Mouse (Mus musculus): ENCODE results near the gene Zfp951. TPM values are rescaled to one million over a fixed set of nuclear protein-coding genes. Genes with fewer than 3 reads are reported as not detected.
"Not testable (repeated sequence)": the region's sequence is repeated elsewhere in the genome, so short reads cannot be mapped to it uniquely, and the experiment has no call there.

The Zfp951 gene
- polyA plus RNA-seq (2015; fragmentation: Nextera tagmentation; extraction: Ambion mirVana) = 2.5 and 3.3 TPM in 2 replicates

- not testable (repeated sequence) for H3K9me3 ChIP-seq; H3K4me1 ChIP-seq; H3K4me2 ChIP-seq (replicated peaks); H3K27ac ChIP-seq (replicated peaks); H3K36me3 ChIP-seq; H3K9ac ChIP-seq (replicated peaks); H3K27me3 ChIP-seq
- peak within 1 kb of the TSS; percentile 28 for H3K4me3 ChIP-seq
- ATAC-seq (replicated peaks) = peak; percentile 94
- 52% methylated on average over 11 of the region's 12 CpGs for WGBS
Observed at GRCm38 (mm10) chr5:104859962-104860525, at the start of gene Zfp951. Gene Zfp951, minus strand, starts transcription at chr5:104860070.

DNA sequence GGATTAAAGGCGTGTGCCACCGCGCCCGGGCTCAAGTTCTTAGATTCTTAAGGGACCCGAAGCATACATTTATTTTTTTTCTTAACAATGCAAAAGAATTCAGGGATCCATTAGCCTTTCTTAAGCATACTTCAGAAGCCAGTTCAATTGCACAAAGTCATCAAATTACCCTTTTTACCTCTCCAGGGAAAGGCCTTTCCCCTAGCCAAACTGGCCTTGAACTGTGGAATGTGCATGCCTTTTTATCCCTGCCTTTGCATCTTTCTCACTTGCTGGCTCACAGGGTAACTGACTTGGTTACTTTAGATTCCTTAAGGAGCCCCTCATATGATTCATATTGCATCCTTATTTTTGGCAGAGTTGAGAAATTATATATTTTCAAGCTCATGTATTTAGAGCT, 46.7 kb upstream of the Zfp951 start:
- H3K9me3 ChIP-seq; H3K36me3 ChIP-seq; H3K27ac ChIP-seq (replicated peaks); H3K4me3 ChIP-seq; H3K9ac ChIP-seq (replicated peaks); H3K4me2 ChIP-seq (replicated peaks); ATAC-seq (replicated peaks); H3K4me1 ChIP-seq; H3K27me3 ChIP-seq: not testable (repeated sequence)
- 89% methylated on average over 5 of the region's 5 CpGs for WGBS

- not testable (repeated sequence) for H3K36me3 ChIP-seq; H3K27ac ChIP-seq (replicated peaks); H3K27me3 ChIP-seq; H3K9ac ChIP-seq (replicated peaks); H3K4me1 ChIP-seq; H3K9me3 ChIP-seq; H3K4me2 ChIP-seq (replicated peaks)
- WGBS = 57% methylated on average over 10 of the region's 15 CpGs
- peak overlapping the region; percentile 28 for H3K4me3 ChIP-seq
- ATAC-seq (replicated peaks) = peak; percentile 89
Observed at GRCm38 (mm10) chr5:104859045-104859961, 567 bp downstream of the Zfp951 start.

DNA sequence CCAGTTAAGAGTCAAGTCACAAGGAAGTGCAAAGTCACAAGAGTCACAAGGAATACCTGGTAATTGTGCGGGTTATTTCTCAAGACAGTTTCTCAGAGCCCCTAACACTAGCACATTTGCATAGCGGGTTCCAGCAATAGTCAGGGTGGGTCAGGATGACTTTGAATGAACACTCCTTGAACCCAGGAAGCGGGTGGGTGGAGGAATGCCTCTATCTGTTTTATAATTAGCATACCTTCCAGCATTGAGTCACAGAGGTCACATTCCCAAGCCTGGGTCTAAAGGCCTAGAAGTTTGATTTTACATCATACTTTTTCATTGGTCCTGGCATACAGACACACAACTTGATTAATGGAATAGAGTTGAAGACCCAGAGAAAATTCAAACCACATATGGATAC, 5.3 kb downstream of the Zfp951 start:
- not testable (repeated sequence) for H3K4me2 ChIP-seq (replicated peaks); H3K9ac ChIP-seq (replicated peaks); ATAC-seq (replicated peaks); H3K27me3 ChIP-seq; H3K4me1 ChIP-seq; H3K36me3 ChIP-seq; H3K27ac ChIP-seq (replicated peaks); H3K4me3 ChIP-seq
- H3K9me3 ChIP-seq = peaks cover 19% of the 10 kb centered on the region
- WGBS = 91% methylated on average over 3 of the region's 3 CpGs

DNA sequence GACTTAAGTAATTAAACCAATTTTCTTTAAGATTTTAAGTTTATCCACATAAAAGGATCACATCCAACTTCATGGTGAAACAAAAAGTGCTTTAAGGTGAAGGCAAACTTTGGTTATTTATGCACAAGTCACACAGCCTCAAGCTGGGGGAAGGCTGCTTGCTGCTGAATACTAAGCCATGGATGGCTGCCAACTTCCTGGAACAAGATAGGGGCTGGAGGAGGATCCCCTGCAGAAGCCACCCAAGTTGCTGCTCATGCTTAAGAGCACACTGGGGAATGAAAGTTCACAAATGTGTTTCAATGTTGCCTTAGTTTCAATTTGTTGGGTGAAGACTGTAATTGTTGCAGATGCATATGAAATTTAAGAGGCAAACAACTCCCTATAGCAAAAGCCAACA, 26.5 kb downstream of the Zfp951 start:
- Histone ChIP-seq H3K4me1 (no peaks in the 10 kb centered on the region), H3K4me2 (replicated peaks) (no peak overlapping the region), H3K9ac (replicated peaks) (no peak overlapping the region), H3K4me3 (no peak overlapping the region), H3K27me3 (no peaks in the 10 kb centered on the region), H3K36me3 (no peaks in the 10 kb centered on the region), H3K27ac (replicated peaks) (no peak overlapping the region), H3K9me3 (peaks cover 26% of the 10 kb centered on the region)
- ATAC-seq (replicated peaks) = no peak

DNA sequence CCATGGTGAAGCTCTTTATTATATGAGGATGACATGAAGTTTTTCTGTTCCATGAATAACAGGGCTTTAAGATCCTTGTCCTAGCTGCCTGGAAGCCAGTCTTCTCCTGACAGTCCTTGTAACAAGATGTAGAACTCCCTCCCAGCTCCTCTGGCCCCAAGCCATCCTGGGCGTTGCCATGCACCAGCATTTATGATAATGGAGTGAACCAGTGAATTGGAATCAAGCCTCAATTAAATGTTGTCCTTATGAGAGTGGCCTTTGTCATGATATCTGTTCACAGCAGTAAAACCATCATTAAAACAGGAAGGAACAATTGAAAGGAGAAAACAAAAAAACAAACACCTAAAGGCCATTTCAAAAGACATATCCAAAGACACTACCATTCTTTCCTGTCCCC, 30.3 kb downstream of the Zfp951 start:
- Histone ChIP-seq H3K4me3 (no peak overlapping the region), H3K4me2 (replicated peaks) (no peak overlapping the region), H3K27ac (replicated peaks) (no peak overlapping the region), H3K4me1 (no peaks in the 10 kb centered on the region), H3K36me3 (no peaks in the 10 kb centered on the region), H3K9ac (replicated peaks) (no peak overlapping the region), H3K27me3 (no peaks in the 10 kb centered on the region), H3K9me3 (peaks cover 22% of the 10 kb centered on the region)
- ATAC-seq (replicated peaks) = no peak
- WGBS = 64% methylated on average over 1 of the region's 1 CpGs

DNA sequence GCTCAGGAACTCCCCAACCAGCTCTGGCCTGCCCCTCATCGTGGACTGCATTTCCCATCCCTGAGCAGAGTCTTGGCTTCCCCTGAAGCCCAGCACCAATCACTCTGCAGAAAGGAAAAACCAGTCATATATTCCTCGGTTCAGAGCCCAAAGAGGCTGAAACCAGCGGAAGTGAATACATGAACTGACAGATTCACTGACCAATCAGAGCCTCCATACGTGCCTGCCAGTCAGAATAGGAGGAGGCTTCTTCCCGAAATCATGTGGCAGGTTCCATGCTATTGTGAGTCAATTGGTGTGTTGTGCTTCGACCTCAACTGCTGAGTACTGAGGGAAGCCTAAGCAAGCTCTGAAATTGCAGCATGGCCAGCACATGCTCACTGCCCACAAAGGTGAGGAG, 89.7 kb downstream of the Zfp951 start:
- not testable (repeated sequence) for H3K4me3 ChIP-seq; H3K27me3 ChIP-seq; H3K27ac ChIP-seq (replicated peaks); H3K4me2 ChIP-seq (replicated peaks); H3K36me3 ChIP-seq; H3K9ac ChIP-seq (replicated peaks); H3K4me1 ChIP-seq; ATAC-seq (replicated peaks)
- 84% methylated on average over 6 of the region's 6 CpGs for WGBS
- H3K9me3 ChIP-seq = peaks cover 16% of the 10 kb centered on the region; the same call in 1 of the 2 replicates

Other genes with a start within 250 kb of the Zfp951 start
- 0.22 and 0.23 TPM in 2 replicates for gene Abcg3, start 122.6 kb upstream of the Zfp951 start, polyA plus RNA-seq (2015; fragmentation: Nextera tagmentation; extraction: Ambion mirVana)

All from forebrain, embryonic 15.5 days (tissue).